Mouse (Mus musculus) intestine, embryonic 15.5 days (tissue): ENCODE measurements around the gene Fam19a4. TPM values are rescaled to one million over a fixed set of nuclear protein-coding genes. Genes with fewer than 3 reads are reported as not detected.
A peak's percentile ranks its signal among the peaks of the same experiment; 100 is the strongest.

ENCODE experiments used
- ATAC-seq: fragments of 200-750 bp; cut with Nextera tagmentation; 2 replicates; pipeline ENCODE4 v1.8.0; 2017; ENCODE audit warnings: moderate TSS enrichment, moderate library complexity
- H3K27ac ChIP-seq: fragments of 300-500 bp; sonication (generic); 2 replicates; pipeline ENCODE4 v1.5.1; 2015; ENCODE audit warnings: mild to moderate bottlenecking, inconsistent platforms
- H3K27me3 ChIP-seq: fragments of 300-500 bp; sonication (generic); replicated peaks from 2 replicates; pipeline ENCODE4 v1.6.1; 2015; ENCODE audit warnings: inconsistent platforms
- H3K36me3 ChIP-seq: fragments of 300-500 bp; sonication (generic); 2 replicates; pipeline ENCODE4 v1.6.1; 2015; ENCODE audit warnings: inconsistent platforms
- H3K4me1 ChIP-seq: fragments of 300-500 bp; sonication (generic); replicated peaks from 2 replicates; pipeline ENCODE4 v1.6.1; 2015; ENCODE audit warnings: inconsistent platforms
- H3K4me2 ChIP-seq: fragments of 300-500 bp; sonication (generic); replicated peaks from 2 replicates; pipeline ENCODE4 v1.6.1; 2015; ENCODE audit warnings: mild to moderate bottlenecking, inconsistent platforms
- H3K4me3 ChIP-seq: fragments of 300-500 bp; sonication (generic); replicated peaks from 2 replicates; pipeline ENCODE4 v1.5.1; 2015; ENCODE audit warnings: inconsistent platforms
- H3K9ac ChIP-seq: fragments of 300-500 bp; sonication (generic); 2 replicates; pipeline ENCODE4 v1.6.1; 2015; ENCODE audit warnings: inconsistent platforms
- H3K9me3 ChIP-seq: fragments of 300-500 bp; sonication (generic); 2 replicates; pipeline ENCODE4 v1.6.1; 2016; ENCODE audit warnings: inconsistent platforms
- WGBS: fragments of 180-500 bp; shearing (Covaris S2); methylation state at CpG from one replicate; pipeline ENCODE4 v1.1.7; 2015; 5-methylcytosine and 5-hydroxymethylcytosine counted together
- polyA plus RNA-seq: library from polyadenylated mRNA; unstranded; fragments of >200 nt; fragmentation: Nextera tagmentation; extraction: Ambion mirVana; gene quantifications from 2 replicates; pipeline ENCODE4 v1.2.1, GENCODE M21; 2015

The Fam19a4 gene
- 0.08 and 0.09 TPM in 2 replicates for polyA plus RNA-seq

GRCm38 (mm10) chr6:97060074-97060681 is at the start of gene Fam19a4:
Gene Fam19a4, minus strand, starts transcription at chr6:97060413.
- no peaks in the 10 kb centered on the region for H3K36me3 ChIP-seq
- ATAC-seq = peak; percentile 90
- H3K4me3 ChIP-seq = peak within 1 kb of the TSS; percentile 36
- H3K27me3 ChIP-seq = peaks cover 29% of the 10 kb centered on the region
- peaks cover 7% of the 10 kb centered on the region for H3K4me1 ChIP-seq
- H3K27ac ChIP-seq = no peak within 1 kb of the TSS
- H3K9me3 ChIP-seq = no peaks in the 10 kb centered on the region
- 0 out of 2 replicates have a peak within 1 kb of the TSS, but pooled peaks have one; percentile 4 for H3K9ac ChIP-seq
- peak within 1 kb of the TSS; percentile 81 for H3K4me2 ChIP-seq
- 1% methylated on average over 30 of the region's 30 CpGs for WGBS

- WGBS = 15% methylated on average over 2 of the region's 2 CpGs
- no peaks in the 10 kb centered on the region for H3K36me3 ChIP-seq
- no peaks in the 10 kb centered on the region; the same call in 1 of the 2 replicates for H3K27me3 ChIP-seq
- H3K4me1 ChIP-seq = 0 out of 2 replicates have a peak, but pooled peaks cover 2% of the 10 kb centered on the region
- no peak overlapping the region for H3K9ac ChIP-seq
- no peak overlapping the region for H3K4me3 ChIP-seq
- no peak overlapping the region for H3K27ac ChIP-seq
- ATAC-seq = peak; percentile 69; the same call in 1 of the 2 replicates
- H3K9me3 ChIP-seq = no peaks in the 10 kb centered on the region
- no peak overlapping the region for H3K4me2 ChIP-seq
Measured at GRCm38 (mm10) chr6:97106777-97107176, 46.6 kb upstream of the Fam19a4 start.

GRCm38 (mm10) chr6:97106106-97106505 is 45.9 kb upstream of the Fam19a4 start:
- 0 out of 2 replicates have a peak, but pooled peaks cover 4% of the 10 kb centered on the region for H3K4me1 ChIP-seq
- WGBS = 83% methylated on average over 8 of the region's 8 CpGs
- no peak overlapping the region for H3K4me3 ChIP-seq
- no peak for ATAC-seq
- H3K4me2 ChIP-seq = no peak overlapping the region
- H3K9ac ChIP-seq = no peak overlapping the region
- H3K36me3 ChIP-seq = no peaks in the 10 kb centered on the region
- H3K9me3 ChIP-seq = no peaks in the 10 kb centered on the region
- H3K27ac ChIP-seq = no peak overlapping the region
- H3K27me3 ChIP-seq = no peaks in the 10 kb centered on the region; the same call in 1 of the 2 replicates

GRCm38 (mm10) chr6:97104264-97104852 is 44.1 kb upstream of the Fam19a4 start:
- H3K4me3 ChIP-seq = no peak overlapping the region
- H3K9ac ChIP-seq = no peak overlapping the region
- ATAC-seq = peak; percentile 76
- 0 out of 2 replicates have a peak, but pooled peaks cover 4% of the 10 kb centered on the region for H3K4me1 ChIP-seq
- no peak overlapping the region for H3K27ac ChIP-seq
- no peak overlapping the region for H3K4me2 ChIP-seq
- no peaks in the 10 kb centered on the region; the same call in 1 of the 2 replicates for H3K27me3 ChIP-seq
- no peaks in the 10 kb centered on the region for H3K9me3 ChIP-seq
- WGBS = 58% methylated on average over 7 of the region's 7 CpGs
- H3K36me3 ChIP-seq = no peaks in the 10 kb centered on the region

- no peak for ATAC-seq
- Histone ChIP-seq H3K4me3 (no peak overlapping the region), H3K27ac (no peak overlapping the region), H3K27me3 (no peaks in the 10 kb centered on the region; the same call in 1 of the 2 replicates), H3K4me1 (0 out of 2 replicates have a peak, but pooled peaks cover 4% of the 10 kb centered on the region), H3K9me3 (no peaks in the 10 kb centered on the region), H3K4me2 (no peak overlapping the region), H3K36me3 (no peaks in the 10 kb centered on the region), H3K9ac (no peak overlapping the region)
- WGBS = 14% methylated on average over 15 of the region's 15 CpGs
Measured at GRCm38 (mm10) chr6:97101958-97102702, 41.9 kb upstream of the Fam19a4 start.

GRCm38 (mm10) chr6:97101190-97101957 is 41.2 kb upstream of the Fam19a4 start:
- Histone ChIP-seq H3K27ac (no peak overlapping the region), H3K36me3 (no peaks in the 10 kb centered on the region), H3K4me1 (0 out of 2 replicates have a peak, but pooled peaks cover 4% of the 10 kb centered on the region), H3K4me3 (no peak overlapping the region), H3K27me3 (no peaks in the 10 kb centered on the region; the same call in 1 of the 2 replicates), H3K9me3 (no peaks in the 10 kb centered on the region), H3K4me2 (no peak overlapping the region), H3K9ac (no peak overlapping the region)
- no peak for ATAC-seq
- 23% methylated on average over 12 of the region's 12 CpGs for WGBS

- no peaks in the 10 kb centered on the region for H3K4me1 ChIP-seq
- WGBS = 81% methylated on average over 2 of the region's 2 CpGs
- no peaks in the 10 kb centered on the region for H3K9me3 ChIP-seq
- no peak overlapping the region for H3K9ac ChIP-seq
- H3K4me2 ChIP-seq = no peak overlapping the region
- no peaks in the 10 kb centered on the region for H3K27me3 ChIP-seq
- H3K4me3 ChIP-seq = no peak overlapping the region
- H3K27ac ChIP-seq = no peak overlapping the region
- no peaks in the 10 kb centered on the region for H3K36me3 ChIP-seq
- no peak for ATAC-seq
Measured at GRCm38 (mm10) chr6:97082336-97082735, 22.1 kb upstream of the Fam19a4 start.

GRCm38 (mm10) chr6:97080016-97080415 is 19.8 kb upstream of the Fam19a4 start:
- Histone ChIP-seq H3K27ac (no peak overlapping the region), H3K4me3 (no peak overlapping the region), H3K9ac (no peak overlapping the region), H3K4me1 (no peaks in the 10 kb centered on the region), H3K27me3 (no peaks in the 10 kb centered on the region), H3K9me3 (no peaks in the 10 kb centered on the region), H3K4me2 (no peak overlapping the region), H3K36me3 (no peaks in the 10 kb centered on the region)
- WGBS = 44% methylated on average over 9 of the region's 9 CpGs
- no peak for ATAC-seq

GRCm38 (mm10) chr6:97059599-97059998 is 614 bp downstream of the Fam19a4 start:
- Histone ChIP-seq H3K9ac (no peak overlapping the region), H3K4me1 (peaks cover 7% of the 10 kb centered on the region), H3K27me3 (peaks cover 29% of the 10 kb centered on the region), H3K9me3 (no peaks in the 10 kb centered on the region), H3K36me3 (no peaks in the 10 kb centered on the region), H3K4me3 (peak overlapping the region; percentile 36), H3K27ac (no peak overlapping the region), H3K4me2 (peak overlapping the region; percentile 81)
- 4% methylated on average over 10 of the region's 10 CpGs for WGBS
- ATAC-seq = no peak

- H3K4me1 ChIP-seq = no peaks in the 10 kb centered on the region
- no peak overlapping the region for H3K4me2 ChIP-seq
- H3K9ac ChIP-seq = no peak overlapping the region
- no peak for ATAC-seq
- H3K36me3 ChIP-seq = no peaks in the 10 kb centered on the region
- H3K27me3 ChIP-seq = 0 out of 2 replicates have a peak, but pooled peaks cover 3% of the 10 kb centered on the region
- WGBS = 67% methylated on average over 8 of the region's 8 CpGs
- no peaks in the 10 kb centered on the region for H3K9me3 ChIP-seq
- no peak overlapping the region for H3K27ac ChIP-seq
- H3K4me3 ChIP-seq = no peak overlapping the region
Measured at GRCm38 (mm10) chr6:97052196-97052770, 7.9 kb downstream of the Fam19a4 start.

- Histone ChIP-seq H3K4me1 (no peaks in the 10 kb centered on the region), H3K9ac (no peak overlapping the region), H3K27ac (no peak overlapping the region), H3K4me2 (no peak overlapping the region), H3K36me3 (no peaks in the 10 kb centered on the region), H3K4me3 (no peak overlapping the region), H3K9me3 (no peaks in the 10 kb centered on the region), H3K27me3 (0 out of 2 replicates have a peak, but pooled peaks cover 3% of the 10 kb centered on the region)
- 48% methylated on average over 4 of the region's 4 CpGs for WGBS
- ATAC-seq = no peak
Measured at GRCm38 (mm10) chr6:97048403-97048802, 11.8 kb downstream of the Fam19a4 start.
